Mouse (Mus musculus) ES-E14 (cell line): Measurements from ENCODE around the gene Gm28845. TPM values are rescaled to one million over a fixed set of nuclear protein-coding genes. Genes with fewer than 3 reads are reported as not detected.
"Not testable (repeated sequence)": the region's sequence is repeated elsewhere in the genome, so short reads cannot be mapped to it uniquely, and the experiment has no call there.

Experiments
- DNase-seq: peaks from one replicate; pipeline ENCODE4 v3.0.0-alpha.2; 2013; ENCODE audit warnings: low read depth, low spot score
- H3K27ac ChIP-seq: 2 replicates; pipeline ENCODE4 v1.5.1; 2012; ENCODE audit warnings: low read depth, mild to moderate bottlenecking, low read length, moderate library complexity, mixed read lengths; ENCODE audit not compliant: poor library complexity, insufficient read depth, severe bottlenecking
- H3K36me3 ChIP-seq: 2 replicates; pipeline ENCODE4 v1.6.1; 2012; ENCODE audit warnings: mild to moderate bottlenecking, low read length, moderate library complexity, mixed read lengths; ENCODE audit not compliant: control insufficient read depth, poor library complexity, insufficient read depth, severe bottlenecking
- H3K4me1 ChIP-seq, 2 experiments: fragments of 150-350 bp in 1 of 2; sonication (generic) in 1 of 2; 2 replicates each; pipeline ENCODE4 v1.6.1; 2012; ENCODE audit warnings: low read length in 2 of 2, mild to moderate bottlenecking in 1 of 2, mixed read lengths in 1 of 2; ENCODE audit not compliant: control insufficient read depth in 2 of 2, insufficient read depth in 2 of 2, poor library complexity in 1 of 2
- H3K4me3 ChIP-seq, 2 experiments: fragments of 150-350 bp in 1 of 2; sonication (generic) in 1 of 2; 2 replicates each; pipeline ENCODE4 v1.5.1; 2012; ENCODE audit warnings: low read length in 2 of 2, low read depth in 1 of 2, mild to moderate bottlenecking in 1 of 2, mixed read lengths in 1 of 2; ENCODE audit not compliant: insufficient read depth in 1 of 2, poor library complexity in 1 of 2, severe bottlenecking in 1 of 2
- H3K9ac ChIP-seq: 2 replicates; pipeline ENCODE4 v1.6.1; 2012; ENCODE audit warnings: low read depth, mild to moderate bottlenecking, low read length, mixed read lengths; ENCODE audit not compliant: poor library complexity, insufficient read depth, severe bottlenecking
- H3K9me3 ChIP-seq: fragments of 150-350 bp; sonication (generic); 2 replicates; pipeline ENCODE4 v1.6.1; 2012; ENCODE audit warnings: low read depth, mild to moderate bottlenecking, low read length; ENCODE audit not compliant: control insufficient read depth, insufficient read depth
- CHD2 ChIP-seq: IDR thresholded peaks from 2 replicates; pipeline ENCODE4 v1.6.1; 2014; ENCODE audit warnings: mild to moderate bottlenecking, low read depth, low read length, inconsistent platforms
- HCFC1 ChIP-seq: IDR thresholded peaks from 2 replicates; pipeline ENCODE4 v1.6.1; 2012; ENCODE audit warnings: low read length, inconsistent platforms, borderline replicate concordance; ENCODE audit not compliant: insufficient read depth
- MAFK ChIP-seq: IDR thresholded peaks from 2 replicates; pipeline ENCODE4 v1.6.1; 2014; ENCODE audit warnings: mild to moderate bottlenecking, low read depth, low read length, inconsistent platforms; ENCODE audit not compliant: insufficient read depth
- ZC3H11A ChIP-seq: IDR thresholded peaks from 2 replicates; pipeline ENCODE4 v1.6.1; 2012; ENCODE audit warnings: low read depth, mild to moderate bottlenecking, inconsistent platforms, low read length, borderline replicate concordance
- ZNF384 ChIP-seq: IDR thresholded peaks from 2 replicates; pipeline ENCODE4 v1.6.1; 2012; ENCODE audit warnings: low read depth, low read length, inconsistent platforms
- in situ Hi-C, 2 experiments: fragments of 600-800 bp; cut with MboI; formaldehyde crosslinking; loops; one replicate each; pipeline ENCODE4 v1.15.1; 2025; ENCODE audit warnings: low sequenced_read_pairs in 2 of 2, inconsistent platforms in 1 of 2; ENCODE audit not compliant: unreplicated experiment in 2 of 2
- total RNA-seq: library from RNA; depleted of rRNA; stranded (reverse); fragments of 300-350 nt; gene quantifications from 2 replicates; pipeline ENCODE4 v1.2.3, GENCODE M21; 2012; rRNA removed

The Gm28845 gene
- total RNA-seq, 1 experiment, result 0.58 TPM

GRCm38 (mm10) chr1:65052140-65052539, 67.2 kb downstream of the Gm28845 start:
- no peak for DNase-seq
- Histone ChIP-seq H3K4me1 (peaks cover 7 to 15% of the 10 kb centered on the region in 2 experiments), H3K27ac (no peak overlapping the region), H3K4me3 (no peak overlapping the region), H3K9me3 (no peaks in the 10 kb centered on the region), H3K9ac (no peak overlapping the region), H3K36me3 (no peaks in the 10 kb centered on the region)
- TF ChIP-seq ZNF384 (no peak), ZC3H11A (no peak), CHD2 (no peak)
- in situ Hi-C loops, result no loop called here

- 0 out of 4 replicates have a peak overlapping the region, but pooled peaks of 1 of the 2 experiments have one; percentile 4 for H3K4me3 ChIP-seq
- H3K4me1 ChIP-seq, result peaks cover 7 to 15% of the 10 kb centered on the region in 2 experiments
- no peaks in the 10 kb centered on the region for H3K9me3 ChIP-seq
- DNase-seq, result no peak
- in situ Hi-C loops, result no loop called here
- TF ChIP-seq CHD2 (no peak), HCFC1 (no peak), MAFK (no peak), ZC3H11A (no peak), ZNF384 (no peak)
- no peaks in the 10 kb centered on the region for H3K36me3 ChIP-seq
- H3K9ac ChIP-seq, result no peak overlapping the region
- H3K27ac ChIP-seq, result no peak overlapping the region
These were observed 67.7 kb downstream of the Gm28845 start for GRCm38 (mm10) chr1:65051696-65052095.

GRCm38 (mm10) chr1:65050952-65051351, 68.4 kb downstream of the Gm28845 start, which contains the start of gene Cryge:
Gene Cryge (minus strand): TSS chr1:65051149.
- peak within 1 kb of the TSS; percentile 4 to 29; a peak in 1 of 4 replicates for H3K4me3 ChIP-seq

More at GRCm38 (mm10) chr1:65050952-65051351, 68.4 kb downstream of the Gm28845 start, which contains the start of gene Cryge:
- H3K4me1 ChIP-seq, result peaks cover 7 to 15% of the 10 kb centered on the region in 2 experiments
- H3K9ac ChIP-seq, H3K36me3 ChIP-seq, H3K27ac ChIP-seq, DNase-seq, H3K9me3 ChIP-seq, in situ Hi-C loops: not testable (repeated sequence)

Other genes starting within 250 kb of the Gm28845 start
- gene Plekhm3, start 162.7 kb downstream of the Gm28845 start, total RNA-seq, result 9.8 and 10.7 TPM in 2 replicates
- gene Akr1cl, start 86.8 kb downstream of the Gm28845 start, total RNA-seq, result 0.37 and 1.6 TPM in 2 replicates
- 0.42 and 4.3 TPM in 2 replicates for gene Cryge, start 68.4 kb downstream of the Gm28845 start, total RNA-seq
- 1.6 TPM in 1 of 2 replicates, not detected in the other for gene Crygd, start 56.1 kb downstream of the Gm28845 start, total RNA-seq
- 1.3 TPM in 1 of 2 replicates, not detected in the other for gene Crygc, start 45.9 kb downstream of the Gm28845 start, total RNA-seq
- gene Crygb, start 37.3 kb downstream of the Gm28845 start, total RNA-seq, result 0.48 and 0.67 TPM in 2 replicates
- 1.5 and 2.3 TPM in 2 replicates for gene Cryga, start 16.2 kb downstream of the Gm28845 start, total RNA-seq
- gene D630023F18Rik, start 3.7 kb upstream of the Gm28845 start, total RNA-seq, result 4.7 and 6.1 TPM in 2 replicates
- gene Idh1, start 66.9 kb upstream of the Gm28845 start, total RNA-seq, result 25.0 and 51.1 TPM in 2 replicates
- gene Pikfyve, start 67.1 kb upstream of the Gm28845 start, total RNA-seq, result 29.1 and 30.4 TPM in 2 replicates
- 0.09 and 0.11 TPM in 2 replicates for gene Pth2r, start 162.5 kb upstream of the Gm28845 start, total RNA-seq